Mouse (Mus musculus) embryonic facial prominence, embryonic 11.5 days (tissue): Measurements from ENCODE around the gene Dcdc2a. TPM values are rescaled to one million over a fixed set of nuclear protein-coding genes. Genes with fewer than 3 reads are reported as not detected.

ENCODE experiments used
- ATAC-seq: fragments of 200-750 bp; cut with Nextera tagmentation; replicated peaks from 2 replicates; pipeline ENCODE4 v1.8.0; 2017; ENCODE audit warnings: low read depth; ENCODE audit not compliant: insufficient number of reproducible peaks, low FRiP score, low TSS enrichment
- DNase-seq: peaks from one replicate; pipeline ENCODE4 v3.0.0-alpha.2; 2015; ENCODE audit warnings: low spot score
- H3K27ac ChIP-seq: fragments of 300-500 bp; sonication (generic); replicated peaks from 2 replicates; pipeline ENCODE4 v1.5.1; 2014; ENCODE audit warnings: mild to moderate bottlenecking, low read depth, low read length, control low read depth
- H3K27me3 ChIP-seq: fragments of 300-500 bp; sonication (generic); 2 replicates; pipeline ENCODE4 v1.6.1; 2014; ENCODE audit warnings: mild to moderate bottlenecking, low read length, moderate library complexity, mixed read lengths; ENCODE audit not compliant: control insufficient read depth, insufficient read depth
- H3K36me3 ChIP-seq: fragments of 300-500 bp; sonication (generic); replicated peaks from 2 replicates; pipeline ENCODE4 v1.6.1; 2014; ENCODE audit warnings: low read depth, mild to moderate bottlenecking, low read length, moderate library complexity, mixed read lengths; ENCODE audit not compliant: control insufficient read depth, insufficient read depth
- H3K4me1 ChIP-seq: fragments of 300-500 bp; sonication (generic); 2 replicates; pipeline ENCODE4 v1.6.1; 2014; ENCODE audit warnings: low read length, mixed read lengths; ENCODE audit not compliant: control insufficient read depth, insufficient read depth
- H3K4me2 ChIP-seq: fragments of 300-500 bp; sonication (generic); 2 replicates; pipeline ENCODE4 v1.6.1; 2014; ENCODE audit warnings: low read depth, mild to moderate bottlenecking, control low read depth, low read length, moderate library complexity
- H3K4me3 ChIP-seq: fragments of 300-500 bp; sonication (generic); 2 replicates; pipeline ENCODE4 v1.5.1; 2014; ENCODE audit warnings: low read depth, low read length, control low read depth
- H3K9ac ChIP-seq: fragments of 300-500 bp; sonication (generic); replicated peaks from 2 replicates; pipeline ENCODE4 v1.6.1; 2014; ENCODE audit warnings: mild to moderate bottlenecking, control low read depth, low read length
- H3K9me3 ChIP-seq: fragments of 300-500 bp; sonication (generic); replicated peaks from 2 replicates; pipeline ENCODE4 v1.6.1; 2016; ENCODE audit warnings: mild to moderate bottlenecking, low read length, inconsistent platforms, mixed read lengths; ENCODE audit not compliant: control insufficient read depth
- WGBS: fragments of 180-500 bp; shearing (Covaris S2); extraction: QIAGEN DNeasy Blood & Tissue Kit; methylation state at CpG from one replicate; pipeline ENCODE4 v1.1.7; 2014; 5-methylcytosine and 5-hydroxymethylcytosine counted together
- polyA plus RNA-seq: library from polyadenylated mRNA; unstranded; fragments of >200 nt; fragmentation: Nextera tagmentation; extraction: Ambion mirVana; gene quantifications from 2 replicates; pipeline ENCODE4 v1.2.1, GENCODE M21; 2014

Dcdc2a gene
- polyA plus RNA-seq, 1 experiment from 2014 or later, result 1.7 TPM

DNA sequence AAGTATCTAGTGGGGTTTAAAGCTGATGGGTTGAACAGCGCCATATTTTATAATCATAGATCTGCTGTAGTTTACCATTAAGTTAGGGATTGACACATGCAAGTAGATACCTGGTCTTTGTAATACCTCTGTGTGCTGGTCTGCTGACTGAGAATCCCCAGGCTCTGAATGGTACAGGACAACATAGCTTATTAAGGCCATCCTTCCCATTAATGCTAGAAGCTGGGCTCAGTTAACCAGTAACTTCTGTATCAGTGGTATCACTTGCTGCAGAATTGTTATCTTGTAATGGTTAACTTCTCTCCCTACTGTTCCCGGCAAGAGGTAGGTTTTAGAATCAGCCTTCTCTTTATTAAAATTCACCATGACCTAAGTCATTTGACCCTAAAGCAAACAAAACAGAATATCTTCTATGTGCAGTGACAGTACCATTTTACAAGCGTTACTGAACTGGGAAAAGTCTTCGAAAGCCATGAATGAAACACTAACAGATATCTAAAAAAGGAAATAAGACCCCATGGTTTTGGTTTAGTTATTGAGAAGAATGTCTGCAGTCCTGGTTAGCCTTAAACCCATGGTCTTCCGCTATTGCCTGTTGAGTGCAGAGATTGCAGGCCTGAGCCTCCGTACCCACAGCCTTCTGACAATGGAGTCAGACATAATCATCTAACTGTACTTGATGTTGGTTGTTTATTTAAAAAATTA lies 29.2 kb upstream of the Dcdc2a start:
- WGBS, result 86% methylated on average over 6 of the region's 6 CpGs
- Histone ChIP-seq H3K9me3 (no peaks in the 10 kb centered on the region), H3K4me3 (no peak overlapping the region), H3K4me1 (no peaks in the 10 kb centered on the region), H3K4me2 (no peak overlapping the region), H3K27ac (no peak overlapping the region), H3K27me3 (no peaks in the 10 kb centered on the region), H3K9ac (no peak overlapping the region), H3K36me3 (no peaks in the 10 kb centered on the region)
- DNase-seq, result no peak
- no peak for ATAC-seq

DNA sequence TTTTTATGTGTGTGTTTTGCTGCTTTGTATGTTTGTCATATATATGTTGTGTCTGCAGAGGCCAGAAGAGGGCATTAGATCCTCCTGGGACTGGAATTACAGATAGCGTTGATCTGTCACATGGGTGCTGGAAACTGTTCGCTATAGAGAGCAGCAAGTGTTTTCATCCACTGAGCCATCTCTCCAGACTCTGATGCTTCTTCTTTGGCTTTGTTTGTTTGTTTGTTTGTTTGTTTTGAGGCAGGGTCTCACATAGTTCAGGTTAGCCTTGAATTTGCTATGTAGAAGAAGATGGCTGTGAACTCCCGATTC lies 28.7 kb upstream of the Dcdc2a start:
- no peaks in the 10 kb centered on the region for H3K36me3 ChIP-seq
- no peak overlapping the region for H3K4me3 ChIP-seq
- 82% methylated on average over 3 of the region's 3 CpGs for WGBS
- DNase-seq (no peak), ATAC-seq (no peak)
- no peaks in the 10 kb centered on the region for H3K9me3 ChIP-seq
- no peak overlapping the region for H3K9ac ChIP-seq
- H3K27me3 ChIP-seq, result no peaks in the 10 kb centered on the region
- no peaks in the 10 kb centered on the region for H3K4me1 ChIP-seq
- H3K27ac ChIP-seq, result no peak overlapping the region
- H3K4me2 ChIP-seq, result no peak overlapping the region

DNA sequence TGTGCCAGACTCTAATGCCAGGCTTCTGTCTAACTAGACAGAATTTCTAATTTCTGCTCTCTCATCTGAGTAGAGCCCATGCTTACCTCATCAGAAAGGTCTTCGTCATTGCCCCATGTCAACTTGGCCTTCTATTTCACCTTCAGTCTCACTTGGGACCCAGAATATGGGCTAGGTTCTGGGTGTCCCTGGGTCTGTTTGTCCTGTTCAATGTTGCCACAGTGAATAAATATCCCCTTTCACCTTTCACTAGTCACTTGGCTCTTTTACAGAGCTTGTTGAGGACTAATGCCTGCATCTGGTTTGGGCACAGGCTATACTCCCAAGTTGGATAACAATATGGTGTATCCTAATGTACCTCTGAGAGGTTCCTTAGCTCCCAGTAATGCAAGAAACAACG lies 16.3 kb upstream of the Dcdc2a start:
- 66% methylated on average over 2 of the region's 2 CpGs for WGBS
- H3K9me3 ChIP-seq, result no peaks in the 10 kb centered on the region
- no peak overlapping the region for H3K27ac ChIP-seq
- H3K9ac ChIP-seq, result no peak overlapping the region
- H3K4me2 ChIP-seq, result no peak overlapping the region
- H3K4me3 ChIP-seq, result no peak overlapping the region
- H3K36me3 ChIP-seq, result no peaks in the 10 kb centered on the region
- DNase-seq (no peak), ATAC-seq (no peak)
- no peaks in the 10 kb centered on the region for H3K4me1 ChIP-seq
- H3K27me3 ChIP-seq, result no peaks in the 10 kb centered on the region

GRCm38 (mm10) chr13:25052671-25053070 lies 3.1 kb upstream of the Dcdc2a start:
- no peak overlapping the region for H3K4me3 ChIP-seq
- H3K36me3 ChIP-seq, result no peaks in the 10 kb centered on the region
- H3K9me3 ChIP-seq, result peaks cover 4% of the 10 kb centered on the region; the same call in 1 of the 2 replicates
- no peak overlapping the region for H3K4me2 ChIP-seq
- 91% methylated on average over 5 of the region's 5 CpGs for WGBS
- peaks cover 7% of the 10 kb centered on the region; the same call in 1 of the 2 replicates for H3K4me1 ChIP-seq
- no peak overlapping the region for H3K27ac ChIP-seq
- H3K9ac ChIP-seq, result no peak overlapping the region
- ATAC-seq (no peak), DNase-seq (no peak)
- H3K27me3 ChIP-seq, result peaks cover 18% of the 10 kb centered on the region

DNA sequence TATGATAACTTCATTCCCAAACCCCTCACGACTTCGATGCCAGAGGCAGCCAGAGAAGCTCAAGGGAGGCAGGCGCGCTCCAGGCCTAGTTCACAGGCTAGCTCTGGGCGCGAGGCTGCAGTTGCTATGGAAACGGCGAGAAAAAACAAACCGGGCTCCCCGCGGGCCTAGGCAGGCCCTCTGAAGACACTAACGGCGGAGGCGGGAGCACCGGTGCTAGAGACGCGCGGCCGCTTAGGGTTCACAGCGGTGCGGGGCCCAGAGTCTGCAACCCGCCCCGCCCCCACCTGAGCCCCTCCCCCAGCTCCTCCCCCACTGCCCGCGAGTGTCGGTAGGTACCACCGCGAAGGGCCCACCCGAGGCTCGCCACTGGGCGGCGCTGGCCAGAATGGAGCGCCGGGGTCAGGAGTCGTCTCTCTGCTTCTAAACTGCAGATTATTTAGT lies 671 bp upstream of the Dcdc2a start:
- Histone ChIP-seq H3K4me1 (peaks cover 7% of the 10 kb centered on the region; the same call in 1 of the 2 replicates), H3K9ac (peak overlapping the region; percentile 47), H3K27me3 (peaks cover 18% of the 10 kb centered on the region), H3K4me2 (peak overlapping the region; percentile 90), H3K9me3 (peaks cover under 1% of the 10 kb centered on the region; the same call in 1 of the 2 replicates), H3K36me3 (no peaks in the 10 kb centered on the region), H3K4me3 (peak overlapping the region; percentile 45), H3K27ac (no peak overlapping the region)
- DNase-seq (peak; percentile 85), ATAC-seq (peak; percentile 89)
- WGBS, result under 1% methylated on average over 35 of the region's 35 CpGs

DNA sequence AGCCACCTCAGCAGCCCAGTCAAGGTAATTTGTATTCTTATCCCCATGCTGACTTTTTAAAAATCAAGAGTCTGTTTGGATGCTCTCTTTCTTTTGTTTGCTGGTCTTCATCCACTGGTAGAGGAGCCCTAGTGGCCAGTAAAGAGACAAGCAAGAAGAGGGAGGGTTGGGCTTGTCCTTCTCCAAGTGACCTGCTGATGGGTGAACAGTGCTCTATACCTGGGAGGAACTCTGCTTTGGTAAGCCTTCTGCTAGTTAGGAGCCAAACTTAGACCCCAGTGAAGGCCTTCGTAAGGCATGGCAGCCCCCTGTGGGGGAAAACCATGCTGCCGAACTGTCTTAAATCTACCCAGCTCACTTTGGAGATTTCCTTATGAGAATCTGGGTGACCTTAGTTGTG lies 10.9 kb downstream of the Dcdc2a start:
- no peaks in the 10 kb centered on the region for H3K9me3 ChIP-seq
- H3K27me3 ChIP-seq, result no peaks in the 10 kb centered on the region
- no peak overlapping the region for H3K4me3 ChIP-seq
- no peak for DNase-seq
- no peak overlapping the region for H3K4me2 ChIP-seq
- H3K27ac ChIP-seq, result no peak overlapping the region
- H3K4me1 ChIP-seq, result no peaks in the 10 kb centered on the region
- 95% methylated on average over 2 of the region's 2 CpGs for WGBS
- no peak for ATAC-seq
- no peaks in the 10 kb centered on the region for H3K36me3 ChIP-seq
- no peak overlapping the region for H3K9ac ChIP-seq

GRCm38 (mm10) chr13:25067183-25067582 lies 11.4 kb downstream of the Dcdc2a start:
- no peak overlapping the region for H3K4me2 ChIP-seq
- H3K9ac ChIP-seq, result no peak overlapping the region
- H3K27ac ChIP-seq, result no peak overlapping the region
- WGBS, result 86% methylated on average over 4 of the region's 4 CpGs
- H3K9me3 ChIP-seq, result no peaks in the 10 kb centered on the region
- H3K4me3 ChIP-seq, result no peak overlapping the region
- ATAC-seq, result no peak
- no peaks in the 10 kb centered on the region for H3K27me3 ChIP-seq
- DNase-seq, result no peak
- H3K36me3 ChIP-seq, result no peaks in the 10 kb centered on the region
- H3K4me1 ChIP-seq, result no peaks in the 10 kb centered on the region

GRCm38 (mm10) chr13:25069765-25070164 lies 14.0 kb downstream of the Dcdc2a start:
- Histone ChIP-seq H3K4me3 (no peak overlapping the region), H3K9me3 (no peaks in the 10 kb centered on the region), H3K4me2 (no peak overlapping the region), H3K36me3 (no peaks in the 10 kb centered on the region), H3K9ac (no peak overlapping the region), H3K27me3 (no peaks in the 10 kb centered on the region), H3K27ac (no peak overlapping the region), H3K4me1 (no peaks in the 10 kb centered on the region)
- WGBS, result 74% methylated on average over 4 of the region's 4 CpGs
- DNase-seq (no peak), ATAC-seq (no peak)
